Mouse (Mus musculus) embryonic facial prominence, embryonic 11.5 days (tissue): Measurements from ENCODE around the gene Efhd2. TPM values are rescaled to one million over a fixed set of nuclear protein-coding genes. Genes with fewer than 3 reads are reported as not detected.

Experiments
- ATAC-seq: fragments of 200-750 bp; cut with Nextera tagmentation; replicated peaks from 2 replicates; pipeline ENCODE4 v1.8.0; 2017; ENCODE audit warnings: low read depth; ENCODE audit not compliant: insufficient number of reproducible peaks, low FRiP score, low TSS enrichment
- DNase-seq: peaks from one replicate; pipeline ENCODE4 v3.0.0-alpha.2; 2015; ENCODE audit warnings: low spot score
- H3K27ac ChIP-seq: fragments of 300-500 bp; sonication (generic); replicated peaks from 2 replicates; pipeline ENCODE4 v1.5.1; 2014; ENCODE audit warnings: mild to moderate bottlenecking, low read depth, low read length, control low read depth
- H3K27me3 ChIP-seq: fragments of 300-500 bp; sonication (generic); 2 replicates; pipeline ENCODE4 v1.6.1; 2014; ENCODE audit warnings: mild to moderate bottlenecking, low read length, moderate library complexity, mixed read lengths; ENCODE audit not compliant: control insufficient read depth, insufficient read depth
- H3K36me3 ChIP-seq: fragments of 300-500 bp; sonication (generic); replicated peaks from 2 replicates; pipeline ENCODE4 v1.6.1; 2014; ENCODE audit warnings: low read depth, mild to moderate bottlenecking, low read length, moderate library complexity, mixed read lengths; ENCODE audit not compliant: control insufficient read depth, insufficient read depth
- H3K4me1 ChIP-seq: fragments of 300-500 bp; sonication (generic); 2 replicates; pipeline ENCODE4 v1.6.1; 2014; ENCODE audit warnings: low read length, mixed read lengths; ENCODE audit not compliant: control insufficient read depth, insufficient read depth
- H3K4me2 ChIP-seq: fragments of 300-500 bp; sonication (generic); 2 replicates; pipeline ENCODE4 v1.6.1; 2014; ENCODE audit warnings: low read depth, mild to moderate bottlenecking, control low read depth, low read length, moderate library complexity
- H3K4me3 ChIP-seq: fragments of 300-500 bp; sonication (generic); 2 replicates; pipeline ENCODE4 v1.5.1; 2014; ENCODE audit warnings: low read depth, low read length, control low read depth
- H3K9ac ChIP-seq: fragments of 300-500 bp; sonication (generic); replicated peaks from 2 replicates; pipeline ENCODE4 v1.6.1; 2014; ENCODE audit warnings: mild to moderate bottlenecking, control low read depth, low read length
- H3K9me3 ChIP-seq: fragments of 300-500 bp; sonication (generic); replicated peaks from 2 replicates; pipeline ENCODE4 v1.6.1; 2016; ENCODE audit warnings: mild to moderate bottlenecking, low read length, inconsistent platforms, mixed read lengths; ENCODE audit not compliant: control insufficient read depth
- WGBS: fragments of 180-500 bp; shearing (Covaris S2); extraction: QIAGEN DNeasy Blood & Tissue Kit; methylation state at CpG from one replicate; pipeline ENCODE4 v1.1.7; 2014; 5-methylcytosine and 5-hydroxymethylcytosine counted together
- polyA plus RNA-seq: library from polyadenylated mRNA; unstranded; fragments of >200 nt; fragmentation: Nextera tagmentation; extraction: Ambion mirVana; gene quantifications from 2 replicates; pipeline ENCODE4 v1.2.1, GENCODE M21; 2014

The Efhd2 gene
- polyA plus RNA-seq, 1 experiment from 2014 or later = 18.2 TPM

DNA sequence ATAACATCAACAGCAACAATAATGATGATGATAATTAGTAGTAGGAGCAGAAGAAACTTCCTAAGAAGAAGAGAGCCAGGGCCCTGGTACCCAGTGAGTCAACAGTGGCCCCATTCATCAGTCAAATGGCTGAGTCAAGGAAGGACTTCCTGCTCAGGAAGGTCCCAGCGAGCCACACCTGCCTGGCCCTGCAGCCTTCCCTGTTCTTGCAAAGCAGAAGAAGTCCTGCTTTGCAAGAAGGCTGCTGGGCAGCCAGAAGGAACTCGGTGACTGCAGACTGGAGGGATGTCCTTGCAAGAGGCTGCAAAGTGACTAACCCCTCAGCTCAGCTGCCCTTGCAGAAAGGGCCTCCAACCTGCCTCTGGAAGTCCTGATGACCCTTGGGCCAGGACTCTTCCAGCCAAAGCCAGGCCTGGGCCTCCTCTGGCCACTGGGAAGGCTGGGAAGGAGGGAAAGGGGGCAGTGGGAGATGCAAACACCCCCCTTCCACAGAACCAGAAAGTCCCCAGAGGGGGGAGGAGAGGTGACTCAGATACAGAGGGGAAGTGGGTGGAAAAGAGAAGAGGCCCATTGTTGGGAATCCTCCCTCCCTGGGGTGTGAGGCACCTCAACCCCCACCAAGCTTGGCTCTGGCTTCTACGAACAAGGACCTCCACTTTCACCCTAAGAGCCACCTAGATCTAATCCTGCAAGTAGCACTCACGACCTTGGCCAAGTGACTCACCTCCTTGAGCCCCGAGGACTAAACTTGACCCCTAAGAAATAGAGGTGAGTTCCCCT is 5.1 kb downstream of the Efhd2 start:
- Histone ChIP-seq H3K4me2 (no peak overlapping the region), H3K36me3 (no peaks in the 10 kb centered on the region; the same call in 1 of the 2 replicates), H3K4me1 (peaks cover 6% of the 10 kb centered on the region), H3K27ac (no peak overlapping the region), H3K9ac (no peak overlapping the region), H3K9me3 (no peaks in the 10 kb centered on the region), H3K4me3 (no peak overlapping the region), H3K27me3 (no peaks in the 10 kb centered on the region; the same call in 1 of the 2 replicates)
- no peak for DNase-seq
- ATAC-seq = no peak
- WGBS = 72% methylated on average over 5 of the region's 5 CpGs

DNA sequence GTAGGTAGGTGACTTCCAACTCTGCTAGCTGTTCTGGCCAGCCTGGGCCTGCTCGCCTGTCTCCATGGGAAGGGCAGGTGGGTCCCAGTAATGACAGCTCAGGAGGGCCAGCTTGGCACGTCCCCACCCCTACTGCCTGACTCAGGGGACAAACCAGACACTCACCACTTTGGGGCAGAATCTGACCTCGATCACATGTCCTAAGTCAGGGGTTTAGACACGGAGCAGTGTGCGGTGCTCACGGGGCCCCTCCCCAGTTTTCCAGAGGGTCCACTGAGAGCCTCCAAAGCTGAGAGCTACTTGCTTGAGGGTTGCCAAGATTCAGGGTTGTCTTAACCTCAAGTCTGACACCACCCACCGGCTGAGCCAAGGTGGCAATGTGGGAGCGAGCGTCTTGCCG is 6.7 kb downstream of the Efhd2 start:
- no peak overlapping the region for H3K4me3 ChIP-seq
- H3K4me2 ChIP-seq = no peak overlapping the region
- H3K36me3 ChIP-seq = no peaks in the 10 kb centered on the region; the same call in 1 of the 2 replicates
- ATAC-seq (no peak), DNase-seq (no peak)
- 85% methylated on average over 10 of the region's 10 CpGs for WGBS
- H3K9ac ChIP-seq = no peak overlapping the region
- no peak overlapping the region for H3K27ac ChIP-seq
- peaks cover 6% of the 10 kb centered on the region for H3K4me1 ChIP-seq
- no peaks in the 10 kb centered on the region for H3K9me3 ChIP-seq
- no peaks in the 10 kb centered on the region for H3K27me3 ChIP-seq

DNA sequence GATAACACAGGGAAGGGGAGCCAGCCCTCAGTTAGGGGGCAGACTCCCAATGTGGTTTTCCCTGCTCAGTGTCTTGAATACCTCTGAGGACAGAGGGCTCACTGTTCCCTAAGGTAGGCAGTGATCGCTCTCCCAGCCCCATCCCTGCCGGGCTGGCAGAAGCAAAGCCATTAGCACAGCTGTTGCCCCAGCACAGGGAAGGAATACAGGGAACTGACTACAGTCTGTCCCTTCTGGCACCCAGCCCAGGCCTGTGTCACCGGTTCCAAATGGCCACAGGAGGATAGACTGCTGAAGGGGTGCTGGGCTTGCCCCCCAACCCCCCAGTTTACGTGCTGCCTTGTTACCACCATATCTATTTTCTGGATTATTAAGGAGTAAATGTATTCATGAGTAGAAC is 7.2 kb downstream of the Efhd2 start:
- Histone ChIP-seq H3K27ac (0 out of 2 replicates have a peak overlapping the region, but pooled peaks have one; percentile 13), H3K9ac (no peak overlapping the region), H3K27me3 (no peaks in the 10 kb centered on the region), H3K36me3 (no peaks in the 10 kb centered on the region; the same call in 1 of the 2 replicates), H3K4me3 (no peak overlapping the region), H3K4me2 (no peak overlapping the region), H3K4me1 (peaks cover 6% of the 10 kb centered on the region), H3K9me3 (no peaks in the 10 kb centered on the region)
- DNase-seq = no peak
- WGBS = 46% methylated on average over 4 of the region's 4 CpGs
- ATAC-seq = no peak

DNA sequence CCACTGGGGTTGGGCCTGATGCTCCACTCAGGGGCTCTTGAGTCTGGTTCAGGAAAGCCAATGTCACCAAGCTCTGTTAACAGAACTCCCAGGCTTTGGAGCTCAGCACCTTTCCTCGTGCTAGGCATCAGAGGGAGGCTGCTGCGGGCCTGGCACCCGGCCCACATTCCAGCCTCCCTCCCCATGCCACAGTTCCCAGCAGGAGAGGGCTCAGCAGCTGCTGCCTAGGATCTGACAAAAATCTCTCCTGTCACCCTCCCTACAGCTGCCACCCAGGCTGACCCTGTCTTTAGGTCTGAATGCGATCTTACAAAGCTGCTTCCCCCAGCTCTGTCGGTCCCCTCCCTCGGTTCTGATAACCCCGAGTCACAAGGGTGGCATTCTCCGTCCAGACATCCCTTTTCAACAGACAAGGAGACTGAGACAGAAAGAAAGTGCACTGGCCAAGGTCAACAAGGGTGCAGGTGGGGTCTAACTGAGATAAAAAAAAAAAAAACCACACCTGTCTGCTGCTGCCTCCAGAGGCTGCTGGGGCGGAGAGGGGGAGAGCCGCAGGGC is 7.7 kb downstream of the Efhd2 start:
- H3K4me1 ChIP-seq = peaks cover 4% of the 10 kb centered on the region
- WGBS = 33% methylated on average over 9 of the region's 10 CpGs
- ATAC-seq (no peak), DNase-seq (no peak)
- H3K4me3 ChIP-seq = no peak overlapping the region
- H3K27ac ChIP-seq = 0 out of 2 replicates have a peak overlapping the region, but pooled peaks have one; percentile 13
- no peak overlapping the region; the same call in 1 of the 2 replicates for H3K9ac ChIP-seq
- H3K9me3 ChIP-seq = no peaks in the 10 kb centered on the region
- no peaks in the 10 kb centered on the region; the same call in 1 of the 2 replicates for H3K36me3 ChIP-seq
- no peak overlapping the region for H3K4me2 ChIP-seq
- H3K27me3 ChIP-seq = no peaks in the 10 kb centered on the region

DNA sequence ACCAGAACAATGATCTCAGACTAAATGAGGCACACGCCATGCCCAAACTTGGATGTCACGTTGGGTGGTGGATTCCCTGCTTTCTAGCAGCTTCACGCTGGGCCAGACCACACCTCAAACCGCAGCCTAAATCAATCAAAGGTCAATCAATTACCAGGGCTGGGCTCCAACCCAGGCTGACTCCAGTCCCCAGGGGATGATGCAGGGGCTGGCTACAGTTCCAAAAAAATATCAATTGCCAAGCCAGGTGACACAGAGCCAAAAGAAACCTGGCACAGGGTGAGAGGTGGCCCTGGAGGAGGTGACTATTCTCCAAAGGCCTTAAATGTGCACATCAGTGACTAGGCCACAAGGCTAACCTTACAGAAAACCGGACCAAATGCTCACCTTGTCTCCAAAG is 9.1 kb downstream of the Efhd2 start:
- whole genome bisulfite sequencing = 89% methylated on average over 5 of the region's 5 CpGs
- ATAC-seq = no peak
- no peaks in the 10 kb centered on the region; the same call in 1 of the 2 replicates for H3K36me3 ChIP-seq
- H3K4me1 ChIP-seq = peaks cover 3% of the 10 kb centered on the region
- no peaks in the 10 kb centered on the region for H3K27me3 ChIP-seq
- H3K9me3 ChIP-seq = no peaks in the 10 kb centered on the region
- H3K4me2 ChIP-seq = no peak overlapping the region
- no peak overlapping the region for H3K27ac ChIP-seq
- no peak for DNase-seq
- H3K9ac ChIP-seq = no peak overlapping the region
- H3K4me3 ChIP-seq = no peak overlapping the region

DNA sequence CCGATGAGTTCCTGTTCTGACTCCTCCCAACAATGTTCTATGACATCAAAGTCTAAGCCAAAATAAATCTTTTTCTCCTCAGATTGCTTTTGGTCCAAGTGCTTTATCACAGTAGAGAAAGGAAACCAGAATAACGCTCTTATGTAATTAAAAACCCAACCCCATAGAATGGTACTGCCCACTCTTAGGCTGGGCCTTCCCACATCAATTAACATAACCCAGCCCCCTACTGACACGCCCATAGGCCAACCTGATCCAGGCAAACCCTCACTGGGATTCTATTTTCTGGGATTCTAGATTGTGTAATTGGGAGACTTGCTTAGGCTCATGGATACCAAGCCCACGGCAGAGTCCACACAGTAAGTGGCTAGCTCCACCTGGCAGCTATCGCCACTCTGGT is 9.7 kb downstream of the Efhd2 start:
- H3K9me3 ChIP-seq = no peaks in the 10 kb centered on the region
- no peaks in the 10 kb centered on the region for H3K27me3 ChIP-seq
- H3K36me3 ChIP-seq = no peaks in the 10 kb centered on the region; the same call in 1 of the 2 replicates
- peaks cover 3% of the 10 kb centered on the region for H3K4me1 ChIP-seq
- 92% methylated on average over 5 of the region's 5 CpGs for WGBS
- DNase-seq = no peak
- H3K27ac ChIP-seq = no peak overlapping the region
- ATAC-seq = no peak
- no peak overlapping the region for H3K9ac ChIP-seq
- H3K4me2 ChIP-seq = no peak overlapping the region
- H3K4me3 ChIP-seq = no peak overlapping the region

DNA sequence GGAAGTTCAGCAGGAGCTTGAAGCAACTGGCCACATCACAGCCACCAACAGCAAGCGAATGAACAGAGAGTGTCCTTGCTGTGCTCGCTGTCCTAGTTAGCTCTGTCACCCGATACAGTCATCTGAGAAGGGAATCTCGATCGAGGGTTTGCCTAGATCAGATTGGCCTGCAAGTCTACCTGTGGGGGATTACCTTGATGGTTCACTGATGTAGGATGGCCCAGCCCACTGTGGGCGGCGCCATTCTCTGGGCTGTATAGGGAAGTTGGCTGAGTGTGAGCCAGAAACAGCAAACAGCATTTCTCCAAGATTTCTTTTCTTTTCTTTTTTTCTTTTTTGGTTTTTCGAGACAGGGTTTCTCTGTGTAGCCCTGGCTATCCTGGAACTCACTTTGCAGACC is 10.2 kb downstream of the Efhd2 start:
- ATAC-seq (no peak), DNase-seq (no peak)
- Histone ChIP-seq H3K4me2 (no peak overlapping the region), H3K4me3 (no peak overlapping the region), H3K27ac (no peak overlapping the region), H3K4me1 (peaks cover 3% of the 10 kb centered on the region), H3K36me3 (no peaks in the 10 kb centered on the region; the same call in 1 of the 2 replicates), H3K9ac (no peak overlapping the region), H3K27me3 (no peaks in the 10 kb centered on the region), H3K9me3 (no peaks in the 10 kb centered on the region)
- 94% methylated on average over 8 of the region's 8 CpGs for WGBS

DNA sequence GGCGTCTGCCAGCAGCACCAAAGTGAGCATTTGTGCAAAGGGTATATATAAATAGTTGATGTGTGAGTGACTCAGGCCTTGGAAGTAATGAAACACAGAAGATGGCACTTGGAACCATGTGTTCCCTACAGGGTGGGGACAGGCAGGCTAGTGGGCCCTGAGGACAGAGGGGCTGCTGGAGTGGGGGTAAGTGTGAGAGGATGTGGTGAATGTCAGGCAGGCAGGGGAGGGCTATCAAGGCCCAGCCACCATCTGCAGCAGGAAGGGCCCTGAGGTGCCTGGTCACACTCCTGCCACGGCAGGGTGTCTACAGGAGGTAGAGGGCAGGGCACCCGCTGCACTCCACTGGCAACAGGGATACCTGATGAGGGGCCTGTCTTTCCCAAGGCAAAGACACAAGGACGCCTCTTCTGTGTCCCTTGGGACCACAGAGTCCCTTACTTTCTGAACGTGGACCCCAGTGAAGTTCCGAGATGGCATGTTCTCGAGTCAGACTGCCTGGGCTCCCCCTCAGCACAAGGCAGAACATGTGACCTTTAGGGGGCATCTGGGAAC is 10.9 kb downstream of the Efhd2 start:
- H3K9me3 ChIP-seq = no peaks in the 10 kb centered on the region
- WGBS = 87% methylated on average over 7 of the region's 7 CpGs
- no peaks in the 10 kb centered on the region for H3K27me3 ChIP-seq
- no peak overlapping the region for H3K27ac ChIP-seq
- H3K9ac ChIP-seq = no peak overlapping the region
- no peaks in the 10 kb centered on the region; the same call in 1 of the 2 replicates for H3K36me3 ChIP-seq
- no peak overlapping the region for H3K4me2 ChIP-seq
- no peak for DNase-seq
- H3K4me1 ChIP-seq = peaks cover 3% of the 10 kb centered on the region
- ATAC-seq = no peak
- H3K4me3 ChIP-seq = no peak overlapping the region
